Mouse (Mus musculus) cerebellum, adult 2 months (tissue): ENCODE results near the gene Ide.

Experiments
- CTCF ChIP-seq: fragments of 200-500 bp; IDR thresholded peaks from 2 replicates; pipeline ENCODE4 v1.5.1; 2011; ENCODE audit warnings: low read depth, mild to moderate bottlenecking, control low read depth, low read length, moderate library complexity, borderline replicate concordance; ENCODE audit not compliant: insufficient read depth
- POLR2A ChIP-seq: fragments of 200-500 bp; IDR thresholded peaks from 2 replicates; pipeline ENCODE4 v1.6.1; 2011; ENCODE audit warnings: low read length, control low read depth, borderline replicate concordance; ENCODE audit not compliant: insufficient read depth

DNA sequence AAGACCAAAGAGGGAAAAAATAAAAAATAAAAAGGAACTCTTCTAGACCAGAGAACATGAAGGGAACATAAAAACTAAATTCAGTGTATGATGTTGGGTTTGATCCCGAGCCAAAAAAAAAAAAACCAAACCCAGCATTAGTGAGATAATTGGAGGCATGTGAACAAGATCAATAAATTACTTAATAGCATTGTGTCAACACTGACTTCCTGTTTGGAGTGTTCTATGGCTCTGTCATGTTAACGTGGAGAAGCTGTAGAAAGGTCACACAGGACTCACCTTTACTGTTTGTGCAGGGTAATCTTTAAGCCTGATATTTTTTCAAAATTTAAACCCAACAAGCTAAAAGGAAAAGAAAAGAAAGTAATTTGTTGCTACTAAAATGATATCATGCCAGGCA lies 94.9 kb downstream of the Ide start:
- TF ChIP-seq POLR2A (no peak), CTCF (no peak)
